Mouse (Mus musculus) kidney, adult 2 months (tissue): Measurements from ENCODE around the gene Ube4b.

ENCODE experiments used
- CTCF ChIP-seq: fragments of 200-500 bp; conservative IDR thresholded peaks from 2 replicates; pipeline ENCODE4 v1.5.1; 2011; ENCODE audit warnings: low read depth, mild to moderate bottlenecking, control low read depth, low read length, moderate library complexity, mixed read lengths; ENCODE audit not compliant: insufficient read depth, insufficient read length
- POLR2A ChIP-seq: fragments of 200-500 bp; IDR thresholded peaks from one replicate; pipeline ENCODE4 v1.6.1; 2011; ENCODE audit warnings: low read depth, low read length, control low read depth

- no peak for TF ChIP-seq POLR2A
- no peak for TF ChIP-seq CTCF
These were observed 114.6 kb downstream of the Ube4b start for GRCm38 (mm10) chr4:149311996-149312395.
